Mouse (Mus musculus): ENCODE measurements around the gene Tmem270. TPM values are rescaled to one million over a fixed set of nuclear protein-coding genes. Genes with fewer than 3 reads are reported as not detected.

Gene Tmem270
- polyA plus RNA-seq, 1 experiment from 2014 or later = not detected

DNA sequence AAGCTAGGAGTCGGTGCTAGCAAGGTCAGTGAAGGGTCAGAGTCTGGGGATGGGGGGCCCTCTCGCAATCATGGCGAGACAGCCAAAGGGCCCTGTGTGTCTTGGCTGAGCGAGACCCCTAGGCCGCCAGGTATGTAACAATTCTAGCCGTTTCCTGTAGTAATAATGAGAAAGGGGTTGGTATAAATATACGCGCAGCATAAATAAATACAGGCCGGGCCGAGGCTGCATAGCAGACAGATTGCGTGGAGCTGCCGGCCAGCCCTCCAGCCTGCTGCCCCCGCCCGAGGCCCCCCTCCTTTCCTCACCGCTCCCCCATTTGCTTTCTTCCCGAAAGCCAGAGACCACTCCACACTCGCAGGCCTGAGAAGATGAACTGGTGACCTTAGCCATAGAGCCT is 8.9 kb downstream of the Tmem270 start:
- no peak for ATAC-seq (ENCODE audit: low FRiP score)
- no peaks in the 10 kb centered on the region for H3K27me3 ChIP-seq
- 78% methylated on average over 17 of the region's 17 CpGs for WGBS

DNA sequence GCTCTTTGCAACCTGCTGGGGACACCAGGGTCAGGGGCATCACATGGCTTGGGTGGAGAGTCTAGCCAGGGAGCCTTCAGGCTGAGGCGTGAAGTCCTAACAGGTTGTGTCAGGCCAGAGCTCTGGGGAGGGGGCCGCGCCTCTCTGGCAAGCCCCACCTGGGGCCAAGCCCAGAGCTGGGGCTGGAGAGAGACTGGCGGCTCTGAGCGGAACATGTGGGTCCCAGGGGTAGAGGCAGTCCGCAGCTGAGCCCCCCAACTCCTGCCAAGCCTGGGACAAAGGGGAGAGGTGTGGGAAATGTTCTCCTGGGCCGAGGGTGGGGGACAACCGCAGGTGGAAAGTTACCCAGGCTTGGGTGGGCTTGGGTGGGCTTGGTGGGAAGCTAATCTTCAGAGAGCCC is 9.6 kb downstream of the Tmem270 start:
- Histone ChIP-seq H3K9me3 (no peaks in the 10 kb centered on the region), H3K27ac (no peak overlapping the region), H3K4me2 (no peak overlapping the region), H3K27me3 (no peaks in the 10 kb centered on the region), H3K4me1 (replicated peaks) (peaks cover 6% of the 10 kb centered on the region; the same call in 1 of the 2 replicates), H3K36me3 (no peaks in the 10 kb centered on the region), H3K4me3 (no peak overlapping the region), H3K9ac (no peak overlapping the region)
- WGBS = 83% methylated on average over 8 of the region's 8 CpGs
- ATAC-seq (ENCODE audit: low FRiP score) = no peak

More for the DNA sequence above, 8.9 kb downstream of the Tmem270 start:
- H3K27ac ChIP-seq = no peak overlapping the region
- no peak overlapping the region for H3K4me3 ChIP-seq
- no peaks in the 10 kb centered on the region for H3K9me3 ChIP-seq
- no peaks in the 10 kb centered on the region for H3K36me3 ChIP-seq
- H3K9ac ChIP-seq = no peak overlapping the region
- no peak overlapping the region for H3K4me2 ChIP-seq
- peaks cover 6% of the 10 kb centered on the region; the same call in 1 of the 2 replicates for H3K4me1 ChIP-seq (replicated peaks)

- no peaks in the 10 kb centered on the region for H3K36me3 ChIP-seq
- no peaks in the 10 kb centered on the region for H3K9me3 ChIP-seq
- H3K27ac ChIP-seq = no peak overlapping the region
- no peak overlapping the region for H3K4me3 ChIP-seq
- no peak for ATAC-seq (ENCODE audit: low FRiP score)
- H3K4me1 ChIP-seq (replicated peaks) = no peaks in the 10 kb centered on the region
- WGBS = 85% methylated on average over 8 of the region's 8 CpGs
- no peak overlapping the region for H3K9ac ChIP-seq
- no peaks in the 10 kb centered on the region for H3K27me3 ChIP-seq
- no peak overlapping the region for H3K4me2 ChIP-seq
These were observed 11.2 kb downstream of the Tmem270 start for GRCm38 (mm10) chr5:134895291-134895690.

- Histone ChIP-seq H3K36me3 (no peaks in the 10 kb centered on the region), H3K4me2 (no peak overlapping the region), H3K9me3 (no peaks in the 10 kb centered on the region), H3K27ac (no peak overlapping the region), H3K9ac (no peak overlapping the region), H3K4me3 (no peak overlapping the region), H3K27me3 (no peaks in the 10 kb centered on the region), H3K4me1 (replicated peaks) (peaks cover 3% of the 10 kb centered on the region; the same call in 1 of the 2 replicates)
- no peak for ATAC-seq (ENCODE audit: low FRiP score)
- 82% methylated on average over 5 of the region's 5 CpGs for WGBS
These were observed 13.8 kb downstream of the Tmem270 start for GRCm38 (mm10) chr5:134892717-134893116.

GRCm38 (mm10) chr5:134891552-134891951 is 15.0 kb downstream of the Tmem270 start:
- Histone ChIP-seq H3K9me3 (no peaks in the 10 kb centered on the region), H3K36me3 (no peaks in the 10 kb centered on the region), H3K27me3 (no peaks in the 10 kb centered on the region), H3K27ac (no peak overlapping the region), H3K4me1 (replicated peaks) (peaks cover 4% of the 10 kb centered on the region; the same call in 1 of the 2 replicates), H3K4me3 (no peak overlapping the region), H3K4me2 (no peak overlapping the region), H3K9ac (no peak overlapping the region)
- 59% methylated on average over 8 of the region's 8 CpGs for WGBS
- ATAC-seq (ENCODE audit: low FRiP score) = no peak

DNA sequence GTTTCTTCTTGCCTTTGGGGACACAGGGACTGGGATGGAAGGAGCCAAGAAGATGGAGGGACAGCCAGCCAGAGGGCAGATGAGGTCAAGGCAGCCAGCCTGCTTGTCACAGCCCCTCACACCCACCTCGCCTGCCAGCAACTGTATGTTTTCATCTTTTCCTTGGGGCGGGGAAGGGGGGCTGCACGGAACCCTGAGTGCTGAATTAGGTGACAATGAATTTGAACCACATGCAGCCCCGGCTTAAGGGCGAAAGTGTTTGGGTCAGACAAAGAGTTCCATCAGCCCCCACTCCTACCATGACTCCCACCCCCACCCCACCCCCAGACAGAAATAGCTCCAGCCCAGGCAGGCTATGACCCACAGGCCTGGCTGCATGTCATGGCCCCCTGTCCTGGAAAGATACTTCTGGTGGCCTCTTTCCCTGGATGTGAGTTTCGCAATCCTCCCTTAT is 15.9 kb downstream of the Tmem270 start:
- no peak overlapping the region for H3K9ac ChIP-seq
- ATAC-seq (ENCODE audit: low FRiP score) = no peak
- H3K27me3 ChIP-seq = no peaks in the 10 kb centered on the region
- H3K36me3 ChIP-seq = no peaks in the 10 kb centered on the region
- H3K27ac ChIP-seq = no peak overlapping the region
- no peak overlapping the region for H3K4me2 ChIP-seq
- no peaks in the 10 kb centered on the region for H3K9me3 ChIP-seq
- H3K4me3 ChIP-seq = no peak overlapping the region
- WGBS = 86% methylated on average over 6 of the region's 6 CpGs
- H3K4me1 ChIP-seq (replicated peaks) = peaks cover 4% of the 10 kb centered on the region; the same call in 1 of the 2 replicates

GRCm38 (mm10) chr5:134888505-134888904 is 18.0 kb downstream of the Tmem270 start:
- H3K4me1 ChIP-seq (replicated peaks) = peaks cover 4% of the 10 kb centered on the region; the same call in 1 of the 2 replicates
- ATAC-seq (ENCODE audit: low FRiP score) = no peak
- no peaks in the 10 kb centered on the region for H3K27me3 ChIP-seq
- no peak overlapping the region for H3K4me3 ChIP-seq
- no peak overlapping the region for H3K27ac ChIP-seq
- no peaks in the 10 kb centered on the region for H3K36me3 ChIP-seq
- H3K4me2 ChIP-seq = no peak overlapping the region
- no peaks in the 10 kb centered on the region for H3K9me3 ChIP-seq
- no peak overlapping the region for H3K9ac ChIP-seq
- 88% methylated on average over 7 of the region's 7 CpGs for WGBS

DNA sequence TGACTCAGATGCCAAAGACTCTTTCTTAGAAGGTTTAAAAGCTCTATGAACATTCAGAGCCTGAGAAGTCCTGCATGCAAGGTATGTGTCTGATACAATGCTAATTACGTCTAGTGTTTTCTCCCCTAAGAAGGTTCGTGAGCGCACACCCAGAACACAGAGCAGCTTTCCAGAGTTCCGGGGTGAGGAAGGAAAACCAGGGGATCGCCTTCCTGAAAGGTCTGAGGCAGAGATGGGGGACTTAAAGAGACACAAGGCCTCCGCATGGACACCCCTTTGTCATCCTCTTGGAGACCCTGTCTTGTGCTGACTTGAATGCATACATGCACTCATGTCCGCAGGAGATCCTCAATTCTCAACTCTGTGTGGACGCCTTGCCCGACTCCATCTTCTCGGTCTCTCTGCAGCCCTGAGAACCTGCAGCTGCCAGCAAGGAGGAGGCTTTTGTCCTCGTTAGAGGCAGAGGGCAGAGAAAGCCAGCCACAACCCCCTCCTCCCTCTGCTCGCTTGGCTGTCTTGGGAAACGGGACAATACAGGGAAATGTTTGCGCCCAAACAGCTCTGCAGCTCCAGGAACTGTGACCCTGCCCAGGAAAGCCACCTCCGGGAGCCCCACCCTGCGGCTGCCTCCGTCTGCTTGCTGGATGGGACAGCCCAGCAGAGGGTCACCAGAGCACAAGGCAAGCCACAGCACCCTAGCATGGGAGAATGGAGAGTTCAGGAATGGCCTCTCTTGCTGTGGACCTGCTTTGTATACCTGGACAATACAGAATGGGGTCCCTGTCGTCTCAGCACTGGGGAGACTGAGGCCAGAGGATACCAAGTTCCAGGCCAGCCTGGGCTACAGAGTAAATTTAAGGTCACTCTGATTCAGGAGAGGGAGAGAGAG is 18.8 kb downstream of the Tmem270 start:
- 53% methylated on average over 18 of the region's 18 CpGs for WGBS
- Histone ChIP-seq H3K9ac (no peak overlapping the region; the same call in 1 of the 2 replicates), H3K27me3 (no peaks in the 10 kb centered on the region), H3K4me2 (no peak overlapping the region), H3K4me1 (replicated peaks) (peaks cover 4% of the 10 kb centered on the region; the same call in 1 of the 2 replicates), H3K27ac (0 out of 2 replicates have a peak overlapping the region, but pooled peaks have one; percentile 24), H3K4me3 (no peak overlapping the region), H3K36me3 (no peaks in the 10 kb centered on the region), H3K9me3 (no peaks in the 10 kb centered on the region)
- no peak for ATAC-seq (ENCODE audit: low FRiP score)

- H3K27me3 ChIP-seq = no peaks in the 10 kb centered on the region
- no peaks in the 10 kb centered on the region for H3K36me3 ChIP-seq
- H3K4me3 ChIP-seq = no peak overlapping the region
- no peaks in the 10 kb centered on the region for H3K9me3 ChIP-seq
- H3K27ac ChIP-seq = no peak overlapping the region
- WGBS = 65% methylated on average over 3 of the region's 3 CpGs
- H3K4me1 ChIP-seq (replicated peaks) = peaks cover 4% of the 10 kb centered on the region; the same call in 1 of the 2 replicates
- ATAC-seq (ENCODE audit: low FRiP score) = no peak
- H3K9ac ChIP-seq = no peak overlapping the region
- H3K4me2 ChIP-seq = no peak overlapping the region
These were observed 23.5 kb downstream of the Tmem270 start for GRCm38 (mm10) chr5:134883077-134883476.

DNA sequence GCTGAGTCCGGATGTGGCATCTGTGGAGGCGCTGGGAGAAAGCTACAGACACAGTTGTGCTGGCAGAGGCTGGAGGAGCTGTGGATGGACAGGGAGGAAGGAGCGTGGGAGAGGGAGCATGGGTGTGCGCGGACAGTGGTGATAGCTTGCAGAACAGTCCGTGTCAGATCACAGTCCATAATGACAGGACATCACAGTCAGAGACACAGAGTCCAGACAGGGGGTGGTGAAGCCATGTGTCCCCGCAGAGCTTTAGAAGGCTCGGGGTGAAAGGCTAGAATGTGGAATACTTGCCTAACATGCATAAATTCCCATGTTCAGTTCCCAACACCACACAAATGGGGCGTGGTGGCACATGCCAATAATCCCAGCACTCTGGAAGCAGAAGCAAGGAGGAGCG is 29.7 kb downstream of the Tmem270 start:
- no peaks in the 10 kb centered on the region for H3K9me3 ChIP-seq

GRCm38 (mm10) chr5:134875245-134875644 is 31.3 kb downstream of the Tmem270 start:
- no peak for ATAC-seq (ENCODE audit: low FRiP score)
- Histone ChIP-seq H3K4me1 (replicated peaks) (0 out of 2 replicates have a peak, but pooled peaks cover 4% of the 10 kb centered on the region), H3K27me3 (no peaks in the 10 kb centered on the region), H3K9ac (no peak overlapping the region), H3K36me3 (no peaks in the 10 kb centered on the region), H3K9me3 (no peaks in the 10 kb centered on the region), H3K4me2 (no peak overlapping the region), H3K4me3 (no peak overlapping the region), H3K27ac (no peak overlapping the region)
- WGBS = 90% methylated on average over 5 of the region's 5 CpGs

More for the DNA sequence above, 29.7 kb downstream of the Tmem270 start:
- H3K9ac ChIP-seq = no peak overlapping the region
- no peak overlapping the region for H3K4me2 ChIP-seq
- no peak for ATAC-seq (ENCODE audit: low FRiP score)
- 0 out of 2 replicates have a peak, but pooled peaks cover 4% of the 10 kb centered on the region for H3K4me1 ChIP-seq (replicated peaks)
- no peaks in the 10 kb centered on the region for H3K36me3 ChIP-seq
- 83% methylated on average over 10 of the region's 10 CpGs for WGBS
- H3K4me3 ChIP-seq = no peak overlapping the region
- no peaks in the 10 kb centered on the region for H3K27me3 ChIP-seq
- H3K27ac ChIP-seq = no peak overlapping the region

- no peak overlapping the region for H3K9ac ChIP-seq
- H3K36me3 ChIP-seq = no peaks in the 10 kb centered on the region
- no peaks in the 10 kb centered on the region for H3K27me3 ChIP-seq
- no peak overlapping the region for H3K27ac ChIP-seq
- no peaks in the 10 kb centered on the region for H3K9me3 ChIP-seq
- 0 out of 2 replicates have a peak, but pooled peaks cover 4% of the 10 kb centered on the region for H3K4me1 ChIP-seq (replicated peaks)
- no peak for ATAC-seq (ENCODE audit: low FRiP score)
- 68% methylated on average over 21 of the region's 21 CpGs for WGBS
- no peak overlapping the region for H3K4me2 ChIP-seq
- H3K4me3 ChIP-seq = no peak overlapping the region
These were observed 32.3 kb downstream of the Tmem270 start for GRCm38 (mm10) chr5:134873956-134874879.
